Mouse (Mus musculus): Measurements from ENCODE around the gene Lrrc4. TPM values are rescaled to one million over a fixed set of nuclear protein-coding genes. Genes with fewer than 3 reads are reported as not detected.

The Lrrc4 gene
- polyA plus RNA-seq, 1 experiment: 0.06 TPM

GRCm38 (mm10) chr6:28680537-28680936, 151.0 kb downstream of the Lrrc4 start:
- Histone ChIP-seq H3K4me1 (peaks cover 27% of the 10 kb centered on the region), H3K27me3 (replicated peaks) (no peaks in the 10 kb centered on the region), H3K36me3 (replicated peaks; ENCODE audit: low read length) (peaks cover 30% of the 10 kb centered on the region), H3K4me3 (replicated peaks) (no peak overlapping the region), H3K9me3 (no peaks in the 10 kb centered on the region)
- TF ChIP-seq GATA1 (IDR thresholded peaks at IDR 0.05; ENCODE audit: borderline replicate concordance, low read length) (no peak), FLI1 (IDR thresholded peaks at IDR 0.05; ENCODE audit: low read length) (no peak)

GRCm38 (mm10) chr6:28678896-28679295, 152.7 kb downstream of the Lrrc4 start:
- TF ChIP-seq GATA1 (IDR thresholded peaks at IDR 0.05; ENCODE audit: borderline replicate concordance, low read length): no peak
- TF ChIP-seq FLI1 (IDR thresholded peaks at IDR 0.05; ENCODE audit: low read length): no peak
- Histone ChIP-seq H3K4me3 (replicated peaks) (no peak overlapping the region), H3K27me3 (replicated peaks) (no peaks in the 10 kb centered on the region), H3K9me3 (no peaks in the 10 kb centered on the region), H3K4me1 (peaks cover 24% of the 10 kb centered on the region), H3K36me3 (replicated peaks; ENCODE audit: low read length) (peaks cover 31% of the 10 kb centered on the region)

GRCm38 (mm10) chr6:28674686-28675085, 156.9 kb downstream of the Lrrc4 start:
- Histone ChIP-seq H3K36me3 (replicated peaks; ENCODE audit: low read length) (peaks cover 38% of the 10 kb centered on the region), H3K4me3 (replicated peaks) (no peak overlapping the region), H3K4me1 (peaks cover 18% of the 10 kb centered on the region), H3K27me3 (replicated peaks) (no peaks in the 10 kb centered on the region), H3K9me3 (no peaks in the 10 kb centered on the region)
- TF ChIP-seq GATA1 (IDR thresholded peaks at IDR 0.05; ENCODE audit: borderline replicate concordance, low read length) (no peak), FLI1 (IDR thresholded peaks at IDR 0.05; ENCODE audit: low read length) (no peak)

GRCm38 (mm10) chr6:28672388-28672787, 159.2 kb downstream of the Lrrc4 start:
- no peaks in the 10 kb centered on the region for H3K27me3 ChIP-seq (replicated peaks)
- no peak overlapping the region for H3K4me3 ChIP-seq (replicated peaks)
- no peaks in the 10 kb centered on the region for H3K9me3 ChIP-seq
- TF ChIP-seq FLI1 (IDR thresholded peaks at IDR 0.05; ENCODE audit: low read length): no peak
- peaks cover 52% of the 10 kb centered on the region for H3K36me3 ChIP-seq (replicated peaks; ENCODE audit: low read length)
- peaks cover 13% of the 10 kb centered on the region for H3K4me1 ChIP-seq

GRCm38 (mm10) chr6:28669251-28669650, 162.3 kb downstream of the Lrrc4 start:
- Histone ChIP-seq H3K9me3 (no peaks in the 10 kb centered on the region), H3K27me3 (replicated peaks) (no peaks in the 10 kb centered on the region), H3K36me3 (replicated peaks; ENCODE audit: low read length) (peaks cover 52% of the 10 kb centered on the region), H3K4me3 (replicated peaks) (no peak overlapping the region), H3K4me1 (peaks cover 6% of the 10 kb centered on the region)
- TF ChIP-seq FLI1 (IDR thresholded peaks at IDR 0.05; ENCODE audit: low read length) (no peak), GATA1 (IDR thresholded peaks at IDR 0.05; ENCODE audit: borderline replicate concordance, low read length) (no peak)

- H3K27me3 ChIP-seq (replicated peaks): no peaks in the 10 kb centered on the region
- peaks cover 49% of the 10 kb centered on the region for H3K36me3 ChIP-seq (replicated peaks; ENCODE audit: low read length)
- peaks cover 6% of the 10 kb centered on the region for H3K4me1 ChIP-seq
- no peaks in the 10 kb centered on the region for H3K9me3 ChIP-seq
- H3K4me3 ChIP-seq (replicated peaks): no peak overlapping the region
- TF ChIP-seq GATA1 (IDR thresholded peaks at IDR 0.05; ENCODE audit: borderline replicate concordance, low read length): no peak
- no peak for TF ChIP-seq FLI1 (IDR thresholded peaks at IDR 0.05; ENCODE audit: low read length)
These were observed 164.0 kb downstream of the Lrrc4 start for GRCm38 (mm10) chr6:28667586-28667985.

GRCm38 (mm10) chr6:28664716-28665115, 166.8 kb downstream of the Lrrc4 start:
- TF ChIP-seq GATA1 (IDR thresholded peaks at IDR 0.05; ENCODE audit: borderline replicate concordance, low read length) (no peak), FLI1 (IDR thresholded peaks at IDR 0.05; ENCODE audit: low read length) (no peak)
- no peaks in the 10 kb centered on the region for H3K9me3 ChIP-seq
- peaks cover 6% of the 10 kb centered on the region for H3K4me1 ChIP-seq
- H3K4me3 ChIP-seq (replicated peaks): no peak overlapping the region
- no peaks in the 10 kb centered on the region for H3K27me3 ChIP-seq (replicated peaks)
- H3K36me3 ChIP-seq (replicated peaks; ENCODE audit: low read length): peaks cover 37% of the 10 kb centered on the region

- H3K4me1 ChIP-seq: peaks cover 3% of the 10 kb centered on the region; the same call in 1 of the 2 replicates
- TF ChIP-seq GATA1 (IDR thresholded peaks at IDR 0.05; ENCODE audit: borderline replicate concordance, low read length): no peak
- no peak for TF ChIP-seq FLI1 (IDR thresholded peaks at IDR 0.05; ENCODE audit: low read length)
- H3K27me3 ChIP-seq (replicated peaks): no peaks in the 10 kb centered on the region
- H3K9me3 ChIP-seq: no peaks in the 10 kb centered on the region
- no peak overlapping the region for H3K4me3 ChIP-seq (replicated peaks)
- peaks cover 32% of the 10 kb centered on the region for H3K36me3 ChIP-seq (replicated peaks; ENCODE audit: low read length)
These were observed 167.9 kb downstream of the Lrrc4 start for GRCm38 (mm10) chr6:28663670-28664069.

- Histone ChIP-seq H3K9me3 (no peaks in the 10 kb centered on the region), H3K4me3 (replicated peaks) (no peak overlapping the region), H3K36me3 (replicated peaks; ENCODE audit: low read length) (peaks cover 26% of the 10 kb centered on the region), H3K27me3 (replicated peaks) (no peaks in the 10 kb centered on the region), H3K4me1 (peaks cover 5% of the 10 kb centered on the region; the same call in 1 of the 2 replicates)
- no peak for TF ChIP-seq GATA1 (IDR thresholded peaks at IDR 0.05; ENCODE audit: borderline replicate concordance, low read length)
- TF ChIP-seq FLI1 (IDR thresholded peaks at IDR 0.05; ENCODE audit: low read length): no peak
These were observed 168.5 kb downstream of the Lrrc4 start for GRCm38 (mm10) chr6:28663004-28663403.

GRCm38 (mm10) chr6:28656511-28656910, 175.0 kb downstream of the Lrrc4 start:
- TF ChIP-seq GATA1 (IDR thresholded peaks at IDR 0.05; ENCODE audit: borderline replicate concordance, low read length): no peak
- no peak for TF ChIP-seq FLI1 (IDR thresholded peaks at IDR 0.05; ENCODE audit: low read length)
- H3K9me3 ChIP-seq: no peaks in the 10 kb centered on the region
- peaks cover 17% of the 10 kb centered on the region for H3K4me1 ChIP-seq
- no peaks in the 10 kb centered on the region for H3K27me3 ChIP-seq (replicated peaks)
- peaks cover 17% of the 10 kb centered on the region for H3K36me3 ChIP-seq (replicated peaks; ENCODE audit: low read length)
- H3K4me3 ChIP-seq (replicated peaks): no peak overlapping the region

GRCm38 (mm10) chr6:28645231-28645630, 186.3 kb downstream of the Lrrc4 start:
- Histone ChIP-seq H3K9me3 (no peaks in the 10 kb centered on the region), H3K4me1 (peaks cover 12% of the 10 kb centered on the region), H3K27me3 (replicated peaks) (no peaks in the 10 kb centered on the region), H3K36me3 (replicated peaks; ENCODE audit: low read length) (peaks cover 23% of the 10 kb centered on the region), H3K4me3 (replicated peaks) (no peak overlapping the region)
- TF ChIP-seq GATA1 (IDR thresholded peaks at IDR 0.05; ENCODE audit: borderline replicate concordance, low read length) (no peak), FLI1 (IDR thresholded peaks at IDR 0.05; ENCODE audit: low read length) (no peak)
